Mouse (Mus musculus): ENCODE results near the gene Gm27029.
"Not testable (repeated sequence)": the region's sequence is repeated elsewhere in the genome, so short reads cannot be mapped to it uniquely, and the experiment has no call there.

GRCm38 (mm10) chr11:101441450-101442126, 17.0 kb upstream of the Gm27029 start:
- TF ChIP-seq CTCF (IDR thresholded peaks at IDR 0.05; ENCODE audit: low read depth, low read length); POLR2A (IDR thresholded peaks at IDR 0.05; ENCODE audit: insufficient read depth, low read length): not testable (repeated sequence)

Data from ES-Bruce4 (cell line).